Mouse (Mus musculus): Measurements from ENCODE around the gene Kcnh2.

The Kcnh2 gene

GRCm38 (mm10) chr5:24319776-24320466 lies 31.5 kb downstream of the Kcnh2 start:
- DNase-seq (ENCODE audit: low read depth, low spot score), result peak; percentile 30

GRCm38 (mm10) chr5:24309223-24309622 lies 42.2 kb downstream of the Kcnh2 start:
- no peak for DNase-seq (ENCODE audit: low read depth, low spot score)

- no peak for DNase-seq (ENCODE audit: low read depth, low spot score)
Measured at GRCm38 (mm10) chr5:24308621-24309020, 42.8 kb downstream of the Kcnh2 start.

GRCm38 (mm10) chr5:24307118-24307777 lies 44.2 kb downstream of the Kcnh2 start:
- DNase-seq (ENCODE audit: low read depth, low spot score), result peak; percentile 61

- DNase-seq (ENCODE audit: low read depth, low spot score), result no peak
Measured at GRCm38 (mm10) chr5:24303199-24303598, 48.2 kb downstream of the Kcnh2 start.

- no peak for DNase-seq (ENCODE audit: low read depth, low spot score)
Measured at GRCm38 (mm10) chr5:24299845-24300589, 51.4 kb downstream of the Kcnh2 start.

- DNase-seq (ENCODE audit: low read depth, low spot score), result no peak
Measured at GRCm38 (mm10) chr5:24291954-24292353, 59.5 kb downstream of the Kcnh2 start.

- no peak for DNase-seq (ENCODE audit: low read depth, low spot score)
Measured at GRCm38 (mm10) chr5:24286221-24286970, 65.0 kb downstream of the Kcnh2 start.

- DNase-seq (ENCODE audit: low read depth, low spot score), result no peak
Measured at GRCm38 (mm10) chr5:24284145-24284544, 67.3 kb downstream of the Kcnh2 start.

- no peak for DNase-seq (ENCODE audit: low read depth, low spot score)
Measured at GRCm38 (mm10) chr5:24283181-24283580, 68.2 kb downstream of the Kcnh2 start.

GRCm38 (mm10) chr5:24280523-24280922 lies 70.9 kb downstream of the Kcnh2 start:
- peak; percentile 37 for DNase-seq (ENCODE audit: low read depth, low spot score)

- no peak for DNase-seq (ENCODE audit: low read depth, low spot score)
Measured at GRCm38 (mm10) chr5:24279527-24279926, 71.9 kb downstream of the Kcnh2 start.

GRCm38 (mm10) chr5:24278206-24278605 lies 73.2 kb downstream of the Kcnh2 start:
- no peak for DNase-seq (ENCODE audit: low read depth, low spot score)

GRCm38 (mm10) chr5:24273683-24274621 lies 77.5 kb downstream of the Kcnh2 start:
- DNase-seq (ENCODE audit: low read depth, low spot score), result no peak

- DNase-seq (ENCODE audit: low read depth, low spot score), result no peak
Measured at GRCm38 (mm10) chr5:24270941-24271340, 80.5 kb downstream of the Kcnh2 start.
